Mouse (Mus musculus) cerebellum, adult 2 months (tissue): ENCODE measurements around the gene Timm22.

Source experiments
- CTCF ChIP-seq: fragments of 200-500 bp; IDR thresholded peaks from 2 replicates; pipeline ENCODE4 v1.5.1; 2011; ENCODE audit warnings: low read depth, mild to moderate bottlenecking, control low read depth, low read length, moderate library complexity, borderline replicate concordance; ENCODE audit not compliant: insufficient read depth
- POLR2A ChIP-seq: fragments of 200-500 bp; IDR thresholded peaks from 2 replicates; pipeline ENCODE4 v1.6.1; 2011; ENCODE audit warnings: low read length, control low read depth, borderline replicate concordance; ENCODE audit not compliant: insufficient read depth

DNA sequence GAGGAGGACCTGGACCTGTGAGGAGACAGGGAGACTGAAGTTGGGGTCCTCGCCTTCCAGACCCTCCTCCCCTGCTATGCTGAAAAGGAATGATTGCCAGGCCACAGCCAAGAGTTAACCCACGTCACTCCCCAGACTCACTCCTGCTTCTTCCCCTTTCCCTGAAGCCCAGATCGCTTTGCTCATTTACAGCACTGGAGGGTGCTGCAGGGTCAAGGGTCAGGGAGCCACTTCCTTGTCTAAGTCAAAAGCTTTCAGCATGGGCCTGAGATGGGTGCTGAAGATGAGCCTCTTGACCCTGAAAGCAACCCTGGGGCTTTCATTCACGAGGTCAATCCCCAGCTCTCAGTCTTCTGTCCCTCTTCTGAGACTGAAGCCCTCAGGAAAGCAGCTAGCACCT lies 12.4 kb downstream of the Timm22 start:
- TF ChIP-seq CTCF (no peak), POLR2A (no peak)
